Mouse (Mus musculus): ENCODE measurements around the gene Cpsf2.
"Not testable (repeated sequence)": the region's sequence is repeated elsewhere in the genome, so short reads cannot be mapped to it uniquely, and the experiment has no call there.

The Cpsf2 gene

DNA sequence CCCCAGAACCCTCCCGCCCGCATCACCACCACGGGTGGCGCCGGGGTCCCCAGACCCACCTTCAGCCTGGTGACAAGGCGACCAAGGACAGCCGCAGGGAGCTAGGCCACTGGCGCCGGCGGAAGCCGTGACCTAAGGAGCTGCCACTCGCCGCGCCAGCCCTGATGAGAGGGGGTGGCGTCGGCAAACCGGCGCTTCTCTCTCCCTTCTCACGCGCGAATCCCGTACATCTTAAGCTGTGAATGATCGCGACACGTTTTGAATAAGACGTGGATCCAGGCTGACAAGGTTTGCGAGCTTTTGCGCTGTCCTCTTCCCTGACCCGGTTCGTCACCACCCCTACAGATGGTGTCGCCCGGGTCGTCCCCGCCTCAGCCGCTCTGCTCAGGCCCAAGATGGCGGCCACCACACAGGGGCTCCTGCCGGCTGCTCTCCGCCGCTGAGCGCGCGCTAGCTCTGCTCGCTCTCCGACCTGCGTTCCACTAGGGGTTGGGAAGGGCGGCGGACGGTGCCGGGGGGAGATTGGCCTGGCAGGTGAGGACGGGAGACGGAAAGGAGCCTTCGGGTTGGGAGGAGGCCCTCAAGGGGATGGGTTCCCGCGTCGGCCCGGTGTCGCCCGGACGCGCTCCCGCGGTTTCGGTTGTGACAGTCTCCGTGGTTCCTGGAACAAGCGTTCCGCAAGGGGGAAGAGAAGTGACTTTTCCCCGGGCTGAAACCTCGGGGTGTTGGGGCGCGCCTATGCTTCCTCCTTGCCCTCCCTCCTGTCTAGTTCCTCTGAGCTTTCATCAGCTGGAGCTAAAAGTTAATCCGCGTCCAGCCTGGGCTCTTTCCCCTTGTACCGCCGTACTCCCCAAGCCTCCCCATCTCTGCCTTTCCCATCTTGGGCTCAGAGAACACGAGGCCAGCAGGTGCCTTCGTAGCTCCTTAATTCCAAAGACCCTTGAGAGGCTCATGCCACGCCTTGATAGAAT is at the start of gene Cpsf2:
Cpsf2 (plus strand) TSS at position 388 of the 971 bp plus-strand sequence.
- DNase-seq (ENCODE audit: extremely low read depth, low read depth, low spot score), result no peak

DNA sequence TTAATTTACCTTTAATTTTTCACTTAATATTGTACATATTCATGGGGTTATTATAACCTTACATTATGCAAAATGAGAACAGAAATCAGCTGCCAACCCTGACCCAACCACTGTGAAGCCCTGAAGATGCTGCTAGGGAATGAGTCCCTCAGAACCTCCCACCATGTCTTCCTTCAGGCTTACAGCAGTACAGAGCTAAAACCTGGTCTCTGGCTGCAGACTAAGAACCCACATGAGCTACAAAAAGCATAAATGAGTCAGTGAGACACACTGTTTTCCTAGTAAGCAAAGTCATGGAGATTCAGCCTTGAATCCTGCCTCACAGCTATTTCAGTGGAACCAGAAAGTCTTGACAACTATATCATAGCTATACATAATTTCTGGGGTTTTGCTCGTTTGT is 47.4 kb upstream of the Cpsf2 start:
- no peak for DNase-seq (ENCODE audit: extremely low read depth, low read depth, low spot score)

DNA sequence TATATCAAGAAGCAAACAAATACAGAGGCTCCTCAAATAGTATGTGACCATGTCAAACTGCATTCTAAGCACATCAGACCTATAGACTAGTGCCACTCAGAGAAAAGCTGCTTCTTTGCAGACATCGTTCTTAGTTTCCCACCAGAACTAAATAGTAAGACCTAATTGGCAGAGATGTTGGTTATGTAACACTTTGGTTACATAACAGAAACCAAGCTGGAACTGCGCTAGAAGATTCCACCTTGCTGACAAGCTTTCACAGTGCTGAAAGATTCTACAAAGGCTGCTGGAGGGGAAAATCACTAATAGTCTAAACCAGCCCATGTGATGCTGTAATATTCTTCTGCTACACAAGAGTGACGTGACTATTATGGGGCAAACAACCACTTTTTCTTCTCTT is 40.6 kb upstream of the Cpsf2 start:
- DNase-seq (ENCODE audit: extremely low read depth, low read depth, low spot score), result no peak

DNA sequence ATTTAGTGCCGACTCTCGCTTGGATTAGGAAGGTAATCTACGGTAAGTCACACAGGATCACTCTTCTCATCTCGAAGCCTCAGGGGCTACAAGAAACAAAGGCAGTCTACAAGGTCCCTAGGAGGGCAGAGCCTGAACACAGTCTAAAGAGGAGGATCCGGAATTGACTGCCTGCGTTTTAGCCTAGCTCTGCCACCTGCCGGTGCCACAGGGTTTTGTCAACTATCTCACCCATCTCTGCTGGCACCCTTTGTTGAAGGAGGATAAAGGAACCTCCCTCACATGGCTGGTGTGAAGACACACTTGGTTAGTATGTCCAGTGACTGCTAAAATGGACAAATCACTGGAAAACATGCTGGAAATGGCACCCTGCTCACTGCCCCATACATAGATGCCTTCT is 38.2 kb upstream of the Cpsf2 start:
- no peak for DNase-seq (ENCODE audit: extremely low read depth, low read depth, low spot score)

DNA sequence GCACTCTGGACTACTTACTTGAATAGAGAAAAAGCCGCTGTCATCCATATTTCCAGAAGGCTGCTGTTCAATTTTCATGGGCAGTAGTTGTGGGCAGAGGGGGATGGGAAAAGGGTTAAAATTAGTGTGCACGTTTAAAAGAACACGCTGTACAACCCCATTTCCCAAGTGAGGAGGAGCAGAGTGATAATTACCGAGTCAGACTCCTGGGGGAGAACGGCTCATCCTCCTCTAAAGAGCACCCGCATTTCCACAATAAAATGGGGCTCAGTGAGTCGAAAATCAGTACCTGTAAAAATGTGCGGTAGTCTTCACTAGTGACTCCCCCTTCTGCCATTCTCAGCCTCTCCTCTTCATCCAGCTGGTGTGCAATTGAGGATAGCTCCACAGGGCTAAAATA is 27.8 kb upstream of the Cpsf2 start:
- DNase-seq (ENCODE audit: extremely low read depth, low read depth, low spot score), result no peak

DNA sequence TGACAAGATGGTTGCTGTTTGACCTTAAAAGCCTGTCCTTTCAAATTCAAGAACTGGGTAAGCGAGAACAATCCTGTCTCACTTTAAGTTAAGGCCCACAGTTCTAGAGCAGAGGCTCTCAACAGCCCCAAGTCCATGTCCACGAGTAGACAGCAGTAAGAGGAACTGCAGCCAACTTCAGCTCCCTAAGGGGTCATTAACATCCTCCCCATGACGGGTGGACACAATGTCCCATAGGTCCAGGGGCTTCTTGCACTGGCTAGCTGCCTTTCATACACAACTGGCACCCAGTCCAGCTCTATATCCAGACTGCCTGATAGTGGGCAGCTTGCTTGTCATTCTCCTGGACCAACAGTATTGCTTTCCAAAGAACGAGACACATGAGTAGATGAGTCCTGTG is 27.0 kb upstream of the Cpsf2 start:
- DNase-seq (ENCODE audit: extremely low read depth, low read depth, low spot score), result no peak

DNA sequence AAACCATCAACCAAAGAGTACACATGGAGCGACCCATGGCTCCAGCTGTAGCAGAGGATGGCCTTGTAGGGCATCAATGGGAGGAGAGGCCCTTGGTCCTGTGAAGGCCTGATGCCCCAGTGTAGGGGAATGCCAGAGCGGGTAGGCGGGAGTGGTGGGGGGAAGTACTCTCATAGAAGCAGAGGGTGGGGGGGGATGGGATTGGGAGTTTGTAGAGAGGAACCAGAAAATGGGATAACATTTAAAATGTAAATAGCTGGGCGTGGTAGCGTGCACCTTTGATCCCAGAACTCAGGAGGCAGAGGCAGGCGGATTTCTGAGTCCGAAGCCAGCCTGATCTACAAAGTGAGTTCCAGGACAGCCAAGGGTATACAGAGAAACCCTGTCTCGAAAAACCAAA is 20.0 kb upstream of the Cpsf2 start:
- DNase-seq (ENCODE audit: extremely low read depth, low read depth, low spot score), result not testable (repeated sequence)

DNA sequence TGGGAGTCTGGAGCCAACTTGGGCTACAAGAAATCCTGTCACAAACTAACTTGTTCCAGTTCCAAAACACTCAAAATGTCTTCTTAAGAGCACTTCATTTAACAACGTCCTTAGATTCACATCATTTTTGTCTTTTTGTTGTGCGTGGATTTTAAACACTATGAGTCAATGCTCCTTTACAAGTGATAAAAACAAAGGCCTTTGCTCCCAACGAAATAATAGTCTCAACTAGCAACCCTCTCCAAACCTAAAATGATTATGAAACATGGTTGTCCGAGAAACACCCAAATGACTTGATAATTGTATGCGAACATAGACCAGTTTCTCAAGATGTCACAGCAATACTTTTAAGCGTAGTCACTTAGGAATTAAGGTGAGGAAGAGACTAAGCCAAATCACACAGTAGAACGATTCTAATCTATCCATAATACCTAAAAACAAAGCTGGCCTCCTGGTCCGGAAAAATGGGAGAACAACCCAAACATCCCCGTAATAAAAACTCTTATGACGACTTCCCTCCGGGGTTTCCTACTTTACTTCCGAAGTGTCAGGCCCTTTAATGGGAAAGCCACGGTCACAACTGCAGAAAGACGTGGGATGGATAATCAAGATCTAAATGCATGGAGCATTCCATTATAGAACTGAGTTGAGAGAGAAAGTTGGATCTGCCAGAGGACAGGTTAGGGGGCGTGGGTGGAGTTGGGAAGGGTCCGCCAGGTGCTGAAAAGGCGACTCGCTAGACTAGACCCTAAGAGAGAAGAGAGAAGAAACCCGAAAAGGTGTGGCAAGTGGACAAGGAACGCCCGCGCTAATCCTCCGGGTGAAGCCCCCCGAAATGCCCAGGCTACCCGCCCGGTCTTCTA is 18.5 kb upstream of the Cpsf2 start:
- DNase-seq (ENCODE audit: extremely low read depth, low read depth, low spot score), result peak; percentile 55

DNA sequence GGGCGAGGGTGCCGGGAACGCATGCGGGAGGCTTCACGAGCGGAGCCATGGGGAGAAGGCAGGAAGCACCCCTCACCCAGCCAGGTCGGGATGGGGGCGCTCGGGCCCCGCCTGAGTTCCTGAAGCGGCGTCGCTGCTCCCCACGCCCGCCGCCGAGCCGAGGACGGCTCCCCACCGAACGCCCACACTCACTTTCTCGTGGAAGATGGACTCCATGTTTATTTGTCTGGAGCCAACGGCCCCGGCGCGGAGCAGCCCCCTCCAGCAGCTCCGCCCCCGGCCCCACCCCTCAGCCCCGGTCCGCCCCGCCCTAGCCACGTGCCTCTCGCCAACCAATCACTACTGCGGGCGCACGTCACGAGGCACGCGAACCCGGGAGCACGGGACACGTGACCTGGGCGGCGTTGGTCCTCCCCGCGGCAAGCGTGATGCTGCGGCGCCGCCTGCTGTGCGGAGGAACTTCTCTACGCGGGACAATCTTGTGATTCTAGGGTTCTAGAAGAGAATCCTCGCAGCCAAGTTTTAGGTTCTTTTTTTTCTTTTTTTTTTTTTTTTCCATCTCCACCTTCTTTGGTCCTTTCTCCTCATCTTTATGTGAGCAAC is 17.7 kb upstream of the Cpsf2 start, which contains the start of gene Atxn3:
Atxn3 (minus strand) TSS at position 305 of the 603 bp plus-strand sequence.
- DNase-seq (ENCODE audit: extremely low read depth, low read depth, low spot score), result no peak

DNA sequence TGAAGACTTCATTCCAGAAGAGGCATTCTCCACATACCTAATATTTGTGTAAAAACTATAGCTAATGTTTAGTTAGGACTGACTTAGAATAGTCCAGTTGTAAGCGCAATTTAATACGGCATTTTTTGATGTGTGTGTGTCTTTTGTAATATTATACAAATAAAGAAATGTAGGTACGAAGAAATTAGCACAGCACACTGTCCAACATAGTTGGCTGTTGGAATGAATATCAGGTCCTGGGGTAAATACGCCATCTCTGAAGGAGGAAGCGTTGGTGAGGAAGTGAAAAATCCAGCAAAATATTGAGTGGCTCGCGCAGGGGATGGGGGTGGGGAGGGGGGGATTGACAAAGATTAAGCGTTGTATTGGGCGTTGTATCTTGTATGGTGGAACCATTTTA is 17.2 kb upstream of the Cpsf2 start:
- DNase-seq (ENCODE audit: extremely low read depth, low read depth, low spot score), result no peak

DNA sequence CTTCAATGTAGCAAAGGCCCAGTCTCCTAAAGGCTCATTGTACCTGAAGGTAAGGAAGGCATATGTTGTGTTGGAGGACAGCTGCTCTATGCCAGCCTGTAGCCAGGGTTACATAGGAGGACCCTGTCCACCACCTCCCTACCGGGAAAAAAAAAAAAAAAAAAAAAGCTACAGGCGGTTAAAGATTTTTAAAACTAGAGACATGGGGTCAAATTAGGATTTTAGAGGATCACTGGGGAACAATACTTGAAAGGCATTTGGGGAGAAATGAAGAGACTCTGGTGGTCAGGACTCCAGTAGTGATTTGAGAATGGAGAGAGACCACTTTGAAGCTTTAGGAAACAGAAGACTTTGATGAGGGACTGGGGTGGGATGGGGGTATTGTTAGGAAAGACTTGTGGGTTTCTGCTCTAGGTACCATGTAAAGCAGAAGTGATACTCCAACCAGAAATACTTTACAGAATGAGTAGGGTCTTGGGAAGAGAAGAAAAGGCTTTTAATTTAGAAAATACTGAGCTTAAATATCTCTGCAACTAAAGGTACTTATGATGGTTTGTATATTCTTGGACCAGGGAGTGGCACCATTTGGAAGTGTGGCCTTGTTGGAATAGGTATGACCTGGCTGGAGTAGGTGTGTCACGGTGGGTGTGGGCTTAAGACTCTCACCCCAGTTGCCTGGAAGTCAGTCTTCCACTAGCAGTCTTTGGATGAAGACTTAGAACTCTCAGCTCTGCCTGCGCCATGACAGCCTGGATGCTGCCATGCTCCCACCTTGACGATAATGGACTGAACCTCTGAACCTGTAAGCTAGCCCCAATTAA is 16.6 kb upstream of the Cpsf2 start:
- DNase-seq (ENCODE audit: extremely low read depth, low read depth, low spot score), result not testable (repeated sequence)

DNA sequence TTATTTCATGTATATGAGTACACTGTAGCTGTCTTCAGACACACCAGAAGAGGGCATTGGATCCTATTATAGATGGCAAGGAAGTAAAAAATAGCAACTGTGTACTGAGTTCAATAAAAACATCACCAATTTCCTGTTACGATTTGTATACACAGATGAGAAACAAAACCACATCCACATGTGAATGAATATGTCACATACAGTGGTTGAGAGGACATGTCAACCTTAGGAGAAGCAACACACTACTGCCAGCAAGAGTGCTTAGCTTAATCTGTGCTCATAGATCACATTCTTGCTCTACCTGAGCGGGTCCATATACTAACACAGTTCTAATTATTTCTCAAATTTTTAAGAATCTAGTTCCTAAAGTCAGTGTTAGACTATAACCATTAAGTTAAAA is 4.5 kb upstream of the Cpsf2 start:
- no peak for DNase-seq (ENCODE audit: extremely low read depth, low read depth, low spot score)

DNA sequence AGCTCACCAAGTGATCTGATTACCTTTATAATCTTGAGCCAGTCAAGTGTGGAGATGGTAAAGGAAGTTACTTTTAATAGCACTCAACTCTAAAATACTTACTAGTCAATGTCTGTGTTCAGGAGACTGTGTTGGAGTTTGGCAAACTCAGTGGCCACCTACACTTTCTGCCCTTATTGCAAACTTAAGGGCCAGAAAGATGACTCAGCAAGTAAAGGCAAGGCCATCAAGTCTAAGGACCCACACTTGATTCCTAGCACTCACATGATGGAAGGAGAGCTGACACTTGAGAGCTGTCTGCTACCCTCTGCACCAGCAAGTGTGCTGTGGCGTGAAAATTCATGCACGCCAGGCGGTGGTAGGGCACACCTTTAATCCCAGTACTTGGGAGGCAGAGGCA is 3.6 kb upstream of the Cpsf2 start:
- no peak for DNase-seq (ENCODE audit: extremely low read depth, low read depth, low spot score)

DNA sequence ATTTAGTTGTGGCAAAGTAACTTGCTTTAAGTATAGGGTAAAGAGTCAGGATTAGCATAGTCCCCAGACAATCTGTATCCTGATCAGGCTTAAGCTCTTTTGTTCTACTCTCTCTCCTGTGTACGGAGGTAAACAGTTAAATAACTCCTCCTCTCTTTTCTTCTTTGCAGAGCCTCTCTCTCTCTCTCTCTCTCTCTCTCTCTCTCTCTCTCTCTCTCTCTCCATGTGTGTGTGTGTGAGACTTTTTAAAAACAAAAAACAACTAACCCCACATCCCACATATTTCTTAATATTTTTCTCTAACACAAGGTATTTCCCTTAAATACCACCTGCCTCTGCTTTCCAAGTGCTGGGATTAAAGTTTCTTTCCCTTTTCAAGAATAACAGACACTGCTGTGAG is 1.2 kb upstream of the Cpsf2 start:
- DNase-seq (ENCODE audit: extremely low read depth, low read depth, low spot score), result no peak

DNA sequence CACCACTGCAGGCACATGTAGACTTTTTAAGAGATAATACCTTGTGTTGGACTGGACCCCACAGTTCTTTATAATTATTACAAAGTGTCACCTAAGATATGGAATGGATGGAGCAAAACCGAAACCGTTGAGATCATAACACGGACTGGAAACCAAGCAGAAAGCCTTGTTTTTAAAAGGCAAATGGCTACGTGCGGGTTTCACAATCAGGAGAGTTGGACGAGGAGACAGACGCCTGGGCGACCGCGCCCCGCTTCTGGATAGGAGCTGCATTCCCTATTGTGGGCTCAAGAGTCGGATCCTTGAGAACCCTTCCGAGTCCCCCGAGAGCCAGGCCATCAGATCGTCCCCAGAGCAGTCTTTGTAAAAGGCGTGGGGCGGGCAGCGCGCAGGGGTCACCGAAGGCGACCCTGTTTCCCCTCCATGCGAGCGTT is 604 bp upstream of the Cpsf2 start:
- no peak for DNase-seq (ENCODE audit: extremely low read depth, low read depth, low spot score)

DNA sequence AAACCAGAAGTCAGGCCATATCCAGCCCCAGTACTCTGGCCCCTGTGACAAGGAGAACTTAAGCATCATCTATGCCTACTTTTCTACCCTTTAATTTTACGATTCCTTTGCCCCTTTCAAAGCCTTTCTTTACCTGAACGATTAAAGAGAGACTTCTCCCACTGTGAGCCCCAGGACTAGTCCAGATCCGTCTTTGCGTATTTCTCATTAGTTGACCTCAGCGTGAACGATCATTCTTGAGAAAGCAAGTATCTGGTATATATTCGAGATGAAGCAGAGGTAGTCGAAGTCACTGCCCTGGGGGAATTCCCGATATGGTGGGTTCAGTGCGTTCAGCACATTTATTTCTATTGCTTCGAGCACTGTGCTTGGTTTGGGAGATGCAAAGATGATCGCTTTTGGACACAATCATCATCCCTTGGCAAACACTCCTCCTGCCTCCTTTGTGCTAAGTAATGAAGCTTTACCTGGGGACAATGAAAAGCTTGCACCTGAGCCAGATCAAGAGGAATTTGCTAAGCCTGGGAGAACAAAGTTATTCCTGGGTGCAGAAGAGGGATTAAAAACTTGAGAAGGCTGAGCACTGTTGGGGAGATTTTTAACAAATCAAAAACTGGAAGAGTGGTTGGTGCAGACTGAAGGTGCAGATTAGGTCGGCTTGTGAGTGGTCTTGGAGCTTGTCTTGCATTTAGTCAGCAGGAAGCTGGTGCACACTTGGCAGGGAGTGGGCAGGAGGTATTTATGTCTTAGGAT is 1.0 kb downstream of the Cpsf2 start:
- no peak for DNase-seq (ENCODE audit: extremely low read depth, low read depth, low spot score)

DNA sequence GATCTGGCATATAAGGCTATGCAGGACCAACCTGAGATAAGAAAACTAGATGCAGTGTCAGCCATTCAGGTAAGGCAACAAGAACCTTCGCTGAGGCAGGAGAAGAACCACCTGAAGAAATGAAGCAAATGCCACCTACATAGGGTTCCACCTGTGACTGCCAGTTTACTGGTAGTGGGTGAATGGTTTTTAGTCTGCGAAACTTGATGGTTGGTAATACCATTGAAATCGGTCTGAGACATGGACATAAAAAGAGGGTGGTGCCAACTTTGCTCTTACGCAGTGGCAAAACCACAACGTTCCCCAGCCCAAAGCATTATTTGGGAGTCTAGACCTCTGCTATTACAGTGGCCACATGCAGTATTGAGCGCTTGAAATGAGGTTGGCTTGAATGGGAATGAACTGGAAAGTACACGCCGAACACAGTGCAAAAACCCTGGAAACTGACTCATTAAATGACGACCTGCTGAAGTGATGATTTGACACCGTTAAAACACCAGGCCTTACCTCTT is 1.7 kb downstream of the Cpsf2 start:
- no peak for DNase-seq (ENCODE audit: extremely low read depth, low read depth, low spot score)

DNA sequence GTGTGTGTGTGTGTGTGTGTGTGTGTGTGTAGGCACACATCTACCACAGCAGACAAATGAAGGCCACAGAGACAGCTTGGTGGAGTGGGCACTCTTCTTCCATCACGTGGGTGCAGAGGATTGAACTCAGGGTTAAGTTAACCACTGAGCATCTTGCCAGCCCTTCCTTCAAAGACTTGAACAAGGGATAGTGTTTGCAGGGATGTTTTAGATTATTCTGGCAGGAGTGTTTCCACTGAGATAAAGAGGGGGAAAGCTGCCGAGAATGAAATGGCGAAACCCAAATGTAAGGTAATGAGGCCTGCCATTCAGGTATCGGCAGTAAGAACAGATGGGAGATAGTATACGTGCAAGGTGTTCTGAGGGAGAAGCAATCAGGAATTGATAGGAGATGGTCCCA is 2.4 kb downstream of the Cpsf2 start:
- DNase-seq (ENCODE audit: extremely low read depth, low read depth, low spot score), result no peak

DNA sequence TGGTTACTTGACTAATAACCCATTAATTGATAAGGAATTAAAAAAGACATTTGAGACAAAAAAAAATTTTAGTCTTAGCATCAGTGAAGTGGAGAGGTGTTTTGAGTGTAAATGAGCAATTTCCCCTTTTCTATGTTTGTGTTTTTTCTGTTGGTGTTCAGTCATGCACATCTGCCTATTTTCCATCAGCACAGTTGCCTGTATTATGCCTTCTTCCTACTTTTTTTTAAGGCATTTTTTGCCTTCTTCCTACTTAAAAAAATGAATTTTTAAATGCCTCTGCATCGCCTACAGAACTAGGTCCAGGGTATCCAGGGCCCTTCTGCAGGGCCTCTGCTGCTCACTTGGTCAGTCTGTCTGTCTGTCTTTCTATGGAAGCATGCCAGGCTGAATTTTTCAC is 2.8 kb downstream of the Cpsf2 start:
- no peak for DNase-seq (ENCODE audit: extremely low read depth, low read depth, low spot score)

Measured in fat pad, adult 2 months (tissue).